Mouse (Mus musculus) neural tube, embryonic 10.5 days (tissue): Measurements from ENCODE around the gene Ube2l3.
"Not testable (repeated sequence)": the region's sequence is repeated elsewhere in the genome, so short reads cannot be mapped to it uniquely, and the experiment has no call there.

ENCODE experiments used
- DNase-seq: peaks from one replicate; pipeline ENCODE4 v3.0.0-alpha.2; 2017; ENCODE audit warnings: low spot score; ENCODE audit errors: extremely low spot score

Ube2l3 gene

DNA sequence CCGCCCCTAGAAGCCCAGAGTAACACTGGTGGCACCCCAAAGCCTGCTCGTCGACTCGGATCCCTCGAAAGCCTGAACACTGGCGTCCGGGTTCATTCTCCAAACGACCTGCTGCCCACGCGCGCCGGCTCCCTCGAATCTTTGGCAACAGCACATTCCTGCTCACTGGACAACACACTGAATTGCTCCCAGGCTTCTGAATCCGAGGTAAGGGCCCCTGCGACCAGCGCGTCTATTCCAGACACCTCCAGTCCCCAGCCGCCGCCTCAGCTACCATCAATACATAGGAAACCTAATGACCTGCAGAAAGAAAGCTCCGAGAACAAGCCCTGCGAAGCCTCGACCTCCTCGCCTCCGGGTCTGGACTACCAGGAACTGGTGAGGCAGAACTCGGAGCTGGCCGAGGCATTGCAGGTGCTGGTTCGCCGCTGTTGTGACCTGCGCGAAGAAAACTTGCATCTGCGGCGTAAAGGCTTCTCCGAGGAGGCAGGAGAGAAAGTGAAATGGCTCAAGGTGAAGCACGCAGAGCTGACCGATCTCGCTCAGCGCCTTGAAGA is 7.0 kb upstream of the Ube2l3 start:
- DNase-seq = no peak

- peak; percentile 90 for DNase-seq
Measured at GRCm38 (mm10) chr16:17208389-17209361, 6.2 kb upstream of the Ube2l3 start, which contains the start of gene Rimbp3. TSS of gene Rimbp3 (plus strand) at chr16:17208603.

DNA sequence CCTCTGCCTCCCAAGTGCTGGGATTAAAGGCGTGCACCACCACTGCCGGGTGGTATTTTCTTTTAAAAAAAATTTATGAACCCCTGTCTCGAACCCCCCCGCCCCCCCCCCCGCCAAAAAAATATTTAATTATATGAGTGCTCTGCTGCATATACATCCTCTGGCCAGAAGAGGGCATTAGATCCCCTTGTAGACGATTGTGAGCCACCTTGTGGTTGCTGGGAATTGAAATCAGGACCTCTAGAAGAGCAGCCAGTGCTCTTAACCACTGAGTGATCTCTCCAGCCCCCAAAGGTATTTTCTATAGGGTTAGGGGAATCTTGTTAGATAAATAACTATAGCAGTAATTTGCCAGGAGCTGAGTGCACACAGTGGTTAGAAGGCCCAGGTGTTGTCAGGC is 2.5 kb upstream of the Ube2l3 start:
- DNase-seq = no peak

- DNase-seq = no peak
Measured at GRCm38 (mm10) chr16:17201977-17202376, 472 bp downstream of the Ube2l3 start.

DNA sequence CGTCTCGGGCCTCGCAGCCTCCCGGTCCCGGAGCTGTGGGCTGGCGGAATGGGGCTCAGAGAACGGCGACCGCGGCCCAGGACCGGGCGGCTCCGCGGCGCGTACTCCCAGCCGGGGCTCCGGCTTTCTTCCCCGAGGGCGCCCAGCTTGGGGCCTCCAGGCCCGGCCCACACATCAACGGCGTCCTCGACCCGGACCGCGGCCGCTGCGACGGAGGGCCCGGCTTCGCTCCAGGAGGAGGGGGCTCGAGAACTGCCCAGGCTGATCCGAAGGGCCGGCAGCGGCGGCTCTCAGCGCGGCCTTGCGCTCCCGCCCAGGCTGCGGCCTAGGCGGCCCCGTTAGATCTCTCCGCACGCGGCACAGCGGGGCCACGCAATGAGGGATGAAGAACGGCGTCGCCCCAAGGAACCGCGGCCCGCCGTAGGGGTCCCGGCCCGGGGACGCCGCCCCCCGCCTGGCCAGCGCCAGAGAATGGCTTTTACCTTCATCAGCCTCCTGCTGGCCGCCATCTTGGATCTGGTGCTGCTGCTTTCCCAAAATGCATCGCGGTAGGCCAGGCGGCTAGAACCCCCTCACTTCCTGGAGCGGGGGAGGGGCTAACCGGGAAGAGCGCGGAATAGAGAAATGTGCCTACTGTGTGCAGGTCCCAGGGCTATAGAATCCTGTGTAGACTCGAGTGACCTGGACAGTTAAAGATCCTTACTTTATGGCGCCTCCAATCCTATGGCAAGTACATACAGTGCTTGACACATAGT is 1.3 kb downstream of the Ube2l3 start:
- DNase-seq = peak; percentile 88

DNA sequence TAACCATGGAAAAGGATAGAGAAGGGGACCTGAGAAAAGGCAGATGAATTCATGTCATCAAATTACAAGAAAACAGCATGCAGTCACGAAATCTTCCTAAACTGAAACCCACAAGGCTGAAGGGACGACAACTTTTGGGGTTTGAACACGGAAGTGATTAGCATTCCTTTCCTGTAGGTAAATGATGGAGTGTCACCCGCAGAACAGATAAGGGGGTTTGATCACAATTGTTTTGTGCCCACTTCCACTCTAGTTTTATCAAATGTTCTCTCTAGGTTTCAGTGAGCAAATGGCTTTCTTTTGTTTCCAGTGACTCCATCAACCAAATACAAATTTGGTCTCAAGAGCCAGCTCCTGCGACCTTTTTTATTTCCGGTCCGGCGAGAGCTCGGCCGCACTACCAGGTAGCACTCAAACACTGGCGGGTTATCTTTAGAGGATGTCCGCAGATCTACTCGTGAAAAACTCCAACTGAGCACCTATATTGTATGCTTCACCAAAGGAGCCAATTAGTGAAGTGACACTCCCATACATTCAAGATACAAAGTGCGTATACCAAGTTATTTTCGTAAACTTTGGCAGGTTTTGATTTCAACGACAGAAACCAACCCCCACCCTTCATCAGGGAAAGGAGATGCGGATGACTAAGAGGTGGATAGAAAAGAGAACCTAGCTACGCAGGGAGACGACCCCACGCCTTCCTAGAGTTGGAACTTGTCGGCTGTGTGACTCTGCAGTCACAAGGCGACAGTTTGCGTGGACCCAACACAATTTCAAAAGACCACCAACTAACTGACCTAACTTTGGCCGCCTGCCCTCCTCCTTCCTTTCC is 2.1 kb downstream of the Ube2l3 start:
- no peak for DNase-seq

GRCm38 (mm10) chr16:17193823-17194222 is 8.6 kb downstream of the Ube2l3 start:
- DNase-seq = no peak

DNA sequence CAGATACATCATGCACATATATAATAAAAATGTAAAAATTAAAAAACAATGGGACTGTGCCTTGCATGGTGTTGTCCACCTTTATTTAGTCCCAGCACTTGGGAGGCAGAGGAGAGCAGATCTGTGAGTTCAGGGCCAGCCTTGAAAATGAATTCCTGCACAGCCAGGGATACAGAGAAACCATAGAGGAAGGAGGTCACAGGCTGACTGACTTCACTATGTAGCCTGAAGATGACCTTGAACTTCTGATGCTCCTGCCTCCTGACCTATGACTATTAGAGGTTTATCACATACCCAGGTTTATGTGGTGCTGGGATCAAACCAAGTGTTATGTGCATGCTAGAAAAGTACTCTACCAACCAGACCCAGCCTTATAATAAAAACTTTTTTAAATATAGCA is 17.0 kb downstream of the Ube2l3 start:
- DNase-seq = no peak

- DNase-seq = no peak
Measured at GRCm38 (mm10) chr16:17183003-17183402, 19.4 kb downstream of the Ube2l3 start.

GRCm38 (mm10) chr16:17182136-17182535 is 20.3 kb downstream of the Ube2l3 start:
- no peak for DNase-seq

GRCm38 (mm10) chr16:17181382-17181781 is 21.1 kb downstream of the Ube2l3 start:
- no peak for DNase-seq

DNA sequence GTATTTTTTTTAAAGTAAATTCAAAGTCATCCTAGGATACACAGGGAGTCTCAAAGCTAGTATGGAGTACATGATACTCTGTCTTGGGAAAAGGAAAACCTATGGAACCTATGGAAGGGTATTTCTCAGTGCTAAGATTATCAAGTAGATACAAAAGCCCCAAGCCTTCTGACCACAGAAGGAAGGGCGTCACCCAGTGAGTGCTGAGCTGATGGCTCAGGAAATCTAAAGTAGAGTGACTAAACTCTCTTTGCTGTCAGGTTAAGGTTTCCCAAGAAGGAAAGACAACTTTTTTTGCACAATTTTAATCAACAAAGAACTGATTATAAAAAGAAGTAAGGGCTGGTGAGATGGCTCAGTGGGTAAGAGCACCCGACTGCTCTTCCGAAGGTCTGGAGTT is 22.7 kb downstream of the Ube2l3 start:
- DNase-seq = no peak

GRCm38 (mm10) chr16:17177623-17178170 is 24.8 kb downstream of the Ube2l3 start:
- no peak for DNase-seq

- DNase-seq = no peak
Measured at GRCm38 (mm10) chr16:17175765-17176164, 26.7 kb downstream of the Ube2l3 start.

DNA sequence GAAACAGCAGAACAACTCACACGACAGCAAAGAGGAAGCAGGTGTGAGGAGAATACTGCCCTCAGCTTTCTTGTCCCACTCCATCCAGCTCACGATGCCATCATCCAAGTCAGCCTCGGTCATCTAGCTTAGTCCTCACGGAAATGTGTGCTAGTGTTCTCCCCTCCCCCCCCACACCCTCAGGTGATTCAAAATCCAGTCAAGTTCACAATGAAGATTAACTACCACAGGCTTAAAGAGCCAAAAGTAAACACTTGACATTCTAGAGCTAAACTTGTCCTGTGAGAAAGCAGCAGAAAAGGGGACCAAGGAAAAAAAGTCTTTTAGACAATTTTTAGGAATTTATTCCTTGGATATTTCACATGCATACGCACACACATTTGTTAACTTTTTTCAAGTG is 34.4 kb downstream of the Ube2l3 start:
- no peak for DNase-seq

GRCm38 (mm10) chr16:17167179-17167578 is 35.3 kb downstream of the Ube2l3 start:
- no peak for DNase-seq

DNA sequence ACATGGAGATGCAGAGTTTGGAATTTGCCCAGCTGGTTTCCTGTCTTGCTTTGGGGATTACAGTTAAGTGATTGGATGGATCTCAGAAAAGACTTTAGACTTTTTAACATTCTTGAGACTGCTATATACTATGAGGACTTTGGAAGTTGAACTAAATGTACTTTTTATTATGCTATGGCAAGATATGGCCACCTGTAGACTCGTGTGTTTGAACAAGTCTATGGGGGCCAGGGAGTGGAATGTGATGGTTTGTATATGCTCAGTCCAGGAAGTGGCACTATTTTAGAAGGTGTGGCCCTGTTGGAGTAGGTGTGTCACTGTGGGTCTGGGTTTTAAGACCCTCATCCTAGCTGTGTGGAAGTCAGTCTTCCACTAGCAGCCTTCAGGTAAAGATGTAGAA is 37.0 kb downstream of the Ube2l3 start:
- not testable (repeated sequence) for DNase-seq

- DNase-seq = no peak
Measured at GRCm38 (mm10) chr16:17154346-17154745, 48.1 kb downstream of the Ube2l3 start.

DNA sequence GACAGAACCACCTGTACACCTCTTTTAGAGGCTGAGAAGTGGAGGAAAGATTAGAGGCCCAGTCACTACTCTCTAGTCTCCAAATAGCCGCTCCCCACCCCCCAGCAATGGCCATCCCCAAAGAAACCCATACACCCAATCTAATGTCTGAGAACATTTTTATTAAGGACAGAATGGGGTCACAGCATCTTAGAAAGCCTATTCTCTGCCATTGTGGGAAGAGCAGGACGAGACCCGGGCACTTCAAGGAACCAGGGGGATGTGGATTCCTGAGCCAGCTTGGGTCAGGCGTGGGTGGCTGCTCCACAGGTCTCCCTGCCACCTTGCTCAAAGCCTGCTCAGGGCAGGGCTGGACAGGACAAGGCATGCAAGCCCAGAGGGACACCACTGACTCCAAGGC is 50.6 kb downstream of the Ube2l3 start:
- no peak for DNase-seq

- no peak for DNase-seq
Measured at GRCm38 (mm10) chr16:17150520-17151258, 51.8 kb downstream of the Ube2l3 start.
